Mouse (Mus musculus): ENCODE data around the gene Tbkbp1. TPM values are rescaled to one million over a fixed set of nuclear protein-coding genes. Genes with fewer than 3 reads are reported as not detected.

Tbkbp1 gene
- total RNA-seq, 2 experiments from 2014 or later = 7.1 to 9.9 TPM

DNA sequence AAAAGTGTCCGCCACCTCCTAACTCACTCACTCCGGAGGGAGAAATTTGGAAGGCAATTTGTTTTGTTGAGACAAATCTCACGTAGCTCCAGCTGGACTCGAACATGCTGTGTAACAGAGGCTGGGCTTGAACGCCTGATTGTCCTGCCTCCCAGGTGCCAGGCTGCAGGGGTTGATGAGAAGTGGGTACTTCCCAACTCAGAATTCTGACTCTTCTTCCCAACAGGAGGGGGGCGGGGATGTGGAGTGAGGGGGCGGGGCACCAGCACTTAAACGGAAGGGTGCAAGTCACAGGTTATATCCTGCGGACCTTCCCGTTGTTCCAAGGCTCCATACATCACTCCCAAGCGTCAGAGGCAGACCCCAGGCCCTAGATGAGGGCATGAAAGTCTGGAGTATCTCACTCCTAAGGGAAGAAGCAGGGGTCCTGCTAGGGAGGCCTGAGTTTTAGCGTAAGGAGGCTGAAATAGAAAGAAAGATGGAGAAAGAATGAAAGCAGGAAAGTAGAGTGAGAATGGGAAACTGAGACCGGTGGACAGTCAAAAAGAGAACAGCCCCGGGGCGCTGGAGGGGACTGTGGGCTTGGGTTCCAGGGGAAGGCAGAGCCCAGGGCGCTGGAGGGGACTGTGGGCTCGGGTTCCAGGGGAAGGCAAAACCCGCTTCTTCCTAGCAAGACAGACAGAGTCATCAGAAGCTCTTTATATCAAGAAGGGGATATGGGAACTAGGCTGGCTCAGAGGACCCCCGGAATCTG is 23.6 kb downstream of the Tbkbp1 start:
- no peak for DNase-seq

DNA sequence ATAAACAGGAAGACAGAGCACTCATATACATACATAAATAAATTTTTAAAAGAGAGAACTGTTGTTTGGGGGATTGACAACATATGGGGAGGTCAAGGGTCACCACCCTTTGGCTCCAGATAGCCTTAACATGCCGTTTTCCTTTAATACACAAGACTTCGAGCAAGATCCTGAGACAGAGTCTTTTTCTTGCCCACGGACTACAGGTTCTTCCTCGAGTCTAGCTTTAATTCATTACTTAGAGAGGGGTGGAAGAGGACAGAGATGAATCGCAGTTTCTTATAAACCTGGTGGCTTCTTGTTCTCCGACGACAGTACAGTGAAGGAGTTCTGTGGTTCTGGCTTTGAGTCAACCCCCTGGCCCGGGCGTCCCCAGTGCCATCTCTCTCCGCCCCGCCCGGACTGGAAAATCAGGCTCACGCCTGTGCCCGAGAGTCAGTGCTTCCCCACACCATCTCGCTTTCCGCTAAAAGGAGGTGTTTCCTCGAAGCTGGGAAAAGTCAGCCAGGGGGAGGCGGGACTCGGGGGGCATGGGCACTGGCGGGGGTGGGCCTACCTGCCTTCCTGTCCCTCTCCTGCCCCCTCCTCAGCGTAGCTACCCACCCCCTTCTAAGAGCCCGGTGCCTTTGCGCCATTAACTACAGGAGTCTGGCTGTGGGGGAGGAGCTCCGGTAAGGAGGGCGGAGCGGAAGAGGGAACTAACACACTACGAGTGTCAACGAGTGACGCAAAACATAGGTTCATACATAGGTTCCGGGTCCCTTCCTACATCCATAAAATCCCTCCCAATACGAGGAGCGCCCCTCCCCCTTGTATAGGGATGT is 24.4 kb downstream of the Tbkbp1 start:
- DNase-seq = no peak

DNA sequence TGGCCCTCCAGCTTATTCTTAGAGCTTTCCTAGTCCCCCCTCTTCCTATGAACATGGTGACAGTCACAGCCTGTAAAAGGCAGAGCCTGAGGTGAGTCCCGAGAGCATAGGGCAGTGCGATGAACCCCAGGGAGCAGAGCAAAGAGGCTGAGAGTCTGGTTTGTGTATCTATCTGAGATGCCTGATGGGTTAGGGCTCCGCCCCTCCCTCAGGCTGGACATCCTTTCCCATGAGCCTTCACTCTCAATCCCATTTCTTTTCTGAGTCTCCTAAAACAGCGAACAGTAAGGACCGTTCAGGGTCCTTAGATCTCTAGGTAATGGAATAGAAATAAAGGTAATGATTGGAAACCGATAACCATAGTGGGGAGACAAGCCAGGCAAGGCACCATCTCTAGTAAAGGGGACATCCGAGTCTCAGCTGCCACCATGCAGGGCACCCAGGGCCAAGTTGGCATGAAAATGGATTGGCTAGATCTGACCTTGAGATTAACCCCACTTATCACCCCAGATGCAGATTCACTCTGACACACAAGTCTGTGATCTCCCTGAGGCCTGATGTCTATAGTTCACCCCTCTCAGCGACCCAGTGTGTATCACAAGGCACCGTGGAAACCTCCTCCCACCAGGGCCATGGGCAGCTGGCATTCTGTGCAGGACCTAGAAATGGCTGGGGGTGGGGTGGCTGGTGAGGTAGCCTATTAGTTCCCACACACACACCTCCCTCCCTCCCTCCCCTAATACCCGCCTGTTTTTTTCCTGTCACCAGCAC is 26.8 kb downstream of the Tbkbp1 start:
- DNase-seq = no peak

DNA sequence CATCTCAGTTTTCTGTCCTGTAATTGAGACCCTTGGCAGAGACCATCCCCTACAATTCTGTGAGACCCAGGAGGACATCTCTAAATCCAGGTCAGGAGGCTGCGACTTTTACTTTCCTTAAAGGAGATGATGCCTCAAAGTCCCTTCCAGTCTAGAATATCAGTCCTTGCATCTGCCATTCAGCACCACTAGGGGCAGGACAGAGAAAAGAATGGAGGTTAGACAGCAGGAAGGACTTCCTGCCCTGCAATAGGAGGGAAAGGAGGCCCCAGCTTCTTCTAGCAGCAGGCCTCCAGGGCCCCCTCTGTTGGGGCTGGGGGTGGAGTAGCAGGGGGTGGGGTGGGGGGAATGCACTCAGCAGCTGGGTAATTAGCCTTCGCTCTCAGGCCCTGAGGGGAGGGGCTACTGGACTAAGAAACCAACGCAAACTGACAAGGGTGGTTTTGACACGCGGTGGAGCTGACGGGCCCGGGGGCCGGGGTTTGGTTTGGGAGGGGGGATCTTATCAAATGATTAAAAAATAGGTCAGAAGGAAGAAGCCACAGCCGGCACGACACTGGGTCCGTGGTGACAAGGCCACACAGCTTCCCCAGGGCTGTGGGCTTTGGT is 27.9 kb downstream of the Tbkbp1 start:
- DNase-seq = no peak

DNA sequence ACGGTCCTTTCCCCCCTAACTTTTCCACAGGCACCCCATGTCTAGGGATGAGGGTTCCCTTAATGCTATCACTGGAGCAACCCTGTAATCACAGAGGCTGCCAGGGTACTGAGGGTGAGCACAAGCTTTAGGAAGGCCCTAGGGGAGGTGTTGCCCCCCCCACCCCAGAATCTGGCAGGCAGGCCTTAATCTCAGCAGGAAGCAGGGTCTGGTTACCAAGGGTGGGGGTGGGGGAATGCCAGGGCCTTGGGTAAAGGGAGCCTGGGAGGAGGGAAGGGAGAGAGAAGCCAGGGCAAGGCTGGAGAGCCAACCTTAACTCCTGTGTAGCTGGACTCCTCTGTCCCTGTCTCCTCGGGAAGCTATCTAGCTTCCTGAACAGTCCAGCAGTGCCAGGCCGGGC is 30.7 kb downstream of the Tbkbp1 start:
- DNase-seq = no peak

DNA sequence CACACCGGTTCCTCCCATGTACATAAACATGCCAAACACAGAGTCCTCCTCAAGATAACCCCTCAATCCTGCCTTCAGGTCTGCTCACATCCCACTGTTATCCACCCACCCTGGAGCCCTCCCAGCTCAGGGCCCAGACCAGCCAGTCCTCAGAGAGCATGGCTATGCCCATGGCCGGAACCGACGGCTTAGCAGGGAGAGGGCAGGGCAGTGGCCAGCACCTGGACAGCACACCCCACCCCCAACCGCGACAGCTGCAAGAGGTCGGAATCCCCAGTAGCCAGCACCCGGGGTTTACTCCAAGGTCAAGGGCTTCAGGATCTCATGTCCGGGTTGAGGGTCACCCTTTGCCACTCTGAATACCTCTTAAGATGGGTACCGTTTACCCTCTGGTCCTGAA is 31.1 kb downstream of the Tbkbp1 start:
- DNase-seq = no peak

DNA sequence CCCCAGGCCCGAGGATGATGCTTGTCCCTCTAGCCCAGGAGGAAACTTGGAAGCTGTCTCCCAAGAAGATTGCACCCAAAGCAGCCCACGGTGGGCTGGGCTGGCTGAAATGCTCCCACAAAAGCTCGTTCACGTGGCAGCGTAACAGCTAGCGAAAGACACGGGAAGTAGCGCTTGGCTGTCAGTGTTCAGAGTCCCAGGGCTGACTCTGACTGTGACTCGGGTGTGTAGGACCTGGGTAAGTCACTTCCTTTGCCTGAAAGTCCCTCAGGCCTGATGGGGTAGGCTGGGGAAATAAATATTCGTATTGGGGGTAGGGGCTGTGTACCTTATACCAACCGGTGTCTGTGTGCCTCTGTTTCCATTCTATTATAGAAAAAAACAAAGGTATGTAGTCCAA is 35.5 kb downstream of the Tbkbp1 start:
- DNase-seq = no peak

DNA sequence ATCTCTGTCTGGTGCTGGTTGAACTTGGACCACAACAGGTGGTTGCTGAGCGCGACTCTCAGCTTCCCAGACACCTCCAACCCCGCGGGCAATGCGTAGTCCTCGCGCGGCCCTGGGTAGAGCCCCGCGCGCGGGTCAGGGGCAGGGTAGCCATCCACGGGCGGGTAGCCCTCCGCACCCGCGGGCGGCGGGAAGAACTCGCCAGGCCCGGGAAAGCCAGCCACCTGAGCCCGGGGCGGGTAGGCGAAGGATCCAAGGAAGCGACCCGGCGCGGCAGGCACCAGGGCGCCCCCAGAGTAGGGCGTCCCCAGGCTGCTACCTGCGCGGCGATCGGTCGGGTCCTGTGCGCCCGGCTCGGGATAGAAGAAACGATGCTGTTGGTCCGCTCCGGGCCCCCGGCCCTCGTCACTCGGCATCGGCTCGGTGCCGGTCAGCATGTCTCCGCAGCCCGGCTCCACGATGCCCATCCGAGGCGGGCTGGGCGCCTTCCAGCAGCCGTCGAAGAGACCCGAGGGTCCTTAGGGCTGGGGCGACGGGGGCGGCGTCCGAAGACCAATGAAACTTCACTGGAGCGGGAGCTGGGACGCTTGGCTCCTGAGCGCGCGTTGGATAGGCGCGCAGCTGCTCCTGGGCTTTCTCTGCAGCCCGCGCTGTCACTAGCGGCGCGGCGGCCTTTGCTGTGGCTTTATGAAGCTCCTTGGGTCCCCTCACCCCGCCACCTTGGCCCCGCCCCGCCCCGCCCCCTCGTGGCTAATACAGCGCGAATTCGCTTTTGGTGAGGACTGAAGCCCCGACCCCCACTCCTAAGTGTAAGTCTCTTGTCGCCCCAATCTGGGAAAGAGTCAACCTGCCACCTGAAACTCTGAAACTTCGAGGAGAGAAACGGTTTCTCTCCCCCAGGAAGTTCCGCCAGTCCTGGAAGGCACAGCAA is 36.4 kb downstream of the Tbkbp1 start, which contains the start of gene Tbx21:
Gene Tbx21 (minus strand): TSS at position 661 of the 931 bp plus-strand sequence.
- no peak for DNase-seq

DNA sequence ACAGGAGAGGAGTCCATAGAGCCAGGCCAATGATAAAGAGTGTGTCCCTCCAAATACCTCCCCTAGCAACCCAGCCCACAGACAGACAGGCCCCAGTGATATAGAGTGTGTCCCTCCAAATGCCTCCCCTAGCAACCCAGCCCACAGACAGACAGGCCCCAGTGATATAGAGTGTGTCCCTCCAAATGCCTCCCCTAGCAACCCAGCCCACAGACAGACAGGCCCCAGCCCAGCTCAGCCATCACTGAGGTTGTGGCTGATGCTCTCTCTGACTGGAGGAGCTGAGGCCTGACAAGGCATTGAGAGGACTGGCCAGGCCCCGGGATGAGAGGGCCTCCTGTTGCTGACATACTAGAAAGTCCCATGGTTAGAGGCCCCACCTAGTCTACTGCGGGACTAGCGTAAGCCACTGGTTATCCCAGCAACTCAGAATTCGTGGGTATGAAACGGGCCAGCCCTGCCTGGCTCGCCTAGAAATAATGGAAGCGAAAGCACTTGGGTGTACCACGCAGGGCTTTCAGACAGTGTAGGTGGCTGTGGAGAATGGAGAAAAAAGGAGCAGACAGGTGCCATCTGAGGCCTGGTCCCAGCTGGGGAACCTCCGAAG is 38.7 kb downstream of the Tbkbp1 start:
- DNase-seq = no peak

DNA sequence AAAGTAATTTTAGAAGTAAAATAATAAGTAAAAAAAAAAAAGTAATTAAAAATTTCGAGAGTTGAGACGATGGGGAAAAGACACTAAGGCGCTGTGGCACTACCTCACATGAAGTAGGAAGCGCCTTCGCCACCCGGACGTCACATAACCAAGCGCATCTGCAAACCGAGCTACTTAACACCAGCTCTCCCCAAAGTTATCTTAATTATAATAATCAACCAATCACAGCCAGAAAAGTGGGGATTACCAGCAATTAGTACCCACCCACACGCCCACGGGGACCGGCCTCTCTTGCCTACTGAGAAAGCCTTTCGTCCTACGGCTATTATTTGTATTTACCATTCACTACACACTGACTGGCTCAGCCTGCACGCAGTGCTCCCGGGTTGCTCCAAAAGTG is 42.3 kb downstream of the Tbkbp1 start:
- DNase-seq = no peak

DNA sequence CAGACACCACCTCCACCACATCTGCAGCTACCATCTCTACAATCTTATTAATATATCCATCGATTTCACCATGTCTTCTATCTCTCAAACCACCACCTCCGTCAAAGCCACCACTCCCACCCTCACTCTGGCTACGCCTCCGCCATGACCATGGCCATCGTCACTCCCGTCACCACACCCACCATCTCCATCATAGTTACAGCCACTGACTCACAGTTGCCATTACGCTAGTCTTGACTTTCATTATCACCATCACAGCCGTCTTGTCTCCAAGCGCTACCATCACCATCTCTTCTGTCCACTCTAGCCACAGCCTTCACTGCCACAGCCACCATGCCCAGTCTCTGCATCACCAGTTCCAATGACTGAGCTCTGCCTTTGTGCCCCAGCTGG is 47.2 kb downstream of the Tbkbp1 start:
- DNase-seq = no peak

DNA sequence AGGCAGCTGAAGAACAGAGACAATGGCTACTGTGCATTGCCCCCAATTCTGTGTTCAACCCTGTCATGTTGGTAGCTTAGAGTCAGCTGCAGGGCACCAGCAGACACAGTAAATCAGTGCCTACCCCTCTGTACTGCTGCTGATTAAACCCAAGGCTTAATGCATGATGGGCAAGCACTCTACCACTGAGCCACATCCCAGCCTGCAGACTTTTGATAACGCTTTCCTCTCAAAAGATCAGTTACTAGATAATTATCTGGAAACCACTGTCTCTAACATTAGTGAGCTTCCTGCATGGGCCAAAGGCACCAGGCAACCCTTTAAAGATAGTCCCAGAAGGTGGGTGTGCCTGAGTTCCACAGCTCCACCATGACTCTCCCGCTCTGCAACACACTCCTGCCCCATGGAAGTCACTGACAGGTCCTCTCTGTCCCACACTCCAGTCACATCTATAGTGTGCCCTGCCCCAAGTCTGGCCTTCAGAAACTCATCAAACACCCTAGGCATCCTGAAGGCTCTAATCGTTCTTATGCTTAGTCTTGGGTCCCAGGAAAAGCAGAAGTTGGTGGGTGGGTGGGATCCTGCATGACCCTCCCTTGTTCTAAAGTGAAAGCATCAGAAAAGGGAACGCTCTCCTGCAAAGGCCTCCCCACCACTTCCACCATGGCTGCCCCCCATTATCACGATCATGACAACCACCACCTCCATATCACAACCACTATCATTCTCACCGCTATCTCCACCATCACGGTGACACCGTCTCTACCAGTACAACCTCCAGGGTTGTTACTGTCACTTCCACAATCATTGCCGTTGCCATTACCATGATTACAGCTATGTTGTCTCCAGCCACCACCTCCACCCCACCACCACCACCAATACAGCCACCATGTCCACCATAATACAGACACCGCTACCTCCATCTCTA is 47.9 kb downstream of the Tbkbp1 start:
- DNase-seq = no peak

DNA sequence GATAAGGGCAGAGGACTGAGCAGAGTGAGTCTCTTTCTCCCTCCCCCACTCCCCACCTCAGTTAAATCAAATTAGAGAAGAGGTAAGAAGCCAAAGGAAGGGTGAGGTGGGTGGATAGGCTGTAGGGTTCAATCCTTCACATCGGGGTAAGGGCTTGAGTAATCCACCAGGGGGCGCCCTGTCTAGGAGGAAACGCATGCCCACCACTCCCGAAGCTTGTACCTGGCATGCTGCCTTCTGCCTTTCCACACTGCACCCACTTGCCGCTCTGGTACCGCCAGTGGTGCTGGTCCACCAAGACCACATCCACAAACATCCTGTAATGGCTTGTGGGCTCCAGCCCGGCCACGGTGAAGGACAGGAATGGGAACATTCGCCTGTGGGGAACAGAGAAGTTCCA is 49.6 kb downstream of the Tbkbp1 start:
- DNase-seq = peak; percentile 82

DNA sequence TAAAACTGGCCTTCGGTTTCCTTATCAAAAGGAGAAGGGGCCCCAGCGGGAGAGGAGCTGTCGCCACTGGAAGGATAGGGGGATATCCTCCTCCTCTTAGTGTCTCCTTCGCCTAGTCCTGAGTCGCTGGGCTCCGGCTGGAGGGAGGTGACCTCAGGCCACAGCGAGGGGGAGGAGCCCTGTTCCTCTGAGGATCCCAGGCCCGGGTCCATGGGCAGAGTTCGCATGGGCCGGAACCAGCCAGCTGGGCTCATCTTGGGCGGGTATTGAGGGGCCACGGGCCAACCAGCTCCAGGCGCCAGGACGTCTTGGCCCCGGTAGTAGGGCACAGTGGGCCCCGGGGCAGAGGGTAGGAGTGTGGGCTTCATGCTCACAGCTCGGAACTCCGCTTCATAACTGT is 52.5 kb downstream of the Tbkbp1 start:
- peak; percentile 57 for DNase-seq

DNA sequence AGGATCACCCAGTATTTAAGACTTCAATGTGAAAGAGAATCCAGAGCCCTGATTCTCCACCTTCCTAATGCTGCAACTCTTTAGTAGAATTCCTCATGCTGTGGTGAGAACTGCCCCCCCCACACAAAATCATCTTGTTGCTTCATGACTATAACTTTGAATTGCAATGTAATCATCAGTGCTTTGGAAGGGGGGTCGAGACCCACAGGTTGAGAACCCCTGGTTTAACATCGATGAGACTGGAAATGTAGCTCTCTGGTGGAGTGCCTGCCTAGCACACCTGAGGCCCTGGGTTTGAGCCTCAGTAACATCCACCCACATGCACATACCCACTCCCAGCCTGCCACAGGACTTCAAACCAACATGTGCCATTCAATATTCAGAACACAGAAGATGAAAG is 56.7 kb downstream of the Tbkbp1 start:
- DNase-seq = no peak

DNA sequence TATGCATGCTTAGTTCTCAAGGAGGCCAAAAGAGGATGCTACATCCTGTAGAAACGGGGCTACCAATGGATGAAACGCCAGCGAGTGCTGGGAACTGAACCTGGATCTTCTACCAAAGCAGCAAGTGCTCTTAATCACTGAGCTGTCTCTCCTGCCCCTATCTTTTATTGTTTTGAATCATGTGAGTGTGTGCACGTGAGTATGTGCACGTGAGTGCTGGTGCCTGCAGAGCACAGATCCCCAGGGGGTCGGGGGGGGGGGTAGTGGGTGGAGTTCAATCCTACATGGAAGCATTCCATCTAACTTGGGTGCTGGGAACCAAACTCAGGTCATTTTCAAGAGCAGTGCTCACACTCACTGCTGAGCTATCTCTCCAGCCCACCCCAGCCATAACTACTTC is 64.9 kb downstream of the Tbkbp1 start:
- DNase-seq = no peak
